Mouse (Mus musculus) hindbrain, embryonic 12.5 days (tissue): ENCODE data around the gene Myo1e. TPM values are rescaled to one million over a fixed set of nuclear protein-coding genes. Genes with fewer than 3 reads are reported as not detected.
A peak's percentile ranks its signal among the peaks of the same experiment; 100 is the strongest.

Experiments used
- ATAC-seq: fragments of 200-750 bp; cut with Nextera tagmentation; 2 replicates; pipeline ENCODE4 v1.8.0; 2017; ENCODE audit warnings: moderate TSS enrichment; ENCODE audit not compliant: low FRiP score
- H3K27ac ChIP-seq: fragments of 300-500 bp; sonication (generic); 2 replicates; pipeline ENCODE4 v1.5.1; 2016; ENCODE audit warnings: mild to moderate bottlenecking
- H3K27me3 ChIP-seq: fragments of 300-500 bp; sonication (generic); 2 replicates; pipeline ENCODE4 v1.6.1; 2016; ENCODE audit warnings: mild to moderate bottlenecking
- H3K36me3 ChIP-seq: fragments of 300-500 bp; sonication (generic); 2 replicates; pipeline ENCODE4 v1.6.1; 2016; ENCODE audit warnings: mild to moderate bottlenecking
- H3K4me1 ChIP-seq: fragments of 300-500 bp; sonication (generic); 2 replicates; pipeline ENCODE4 v1.6.1; 2016
- H3K4me2 ChIP-seq: fragments of 300-500 bp; sonication (generic); replicated peaks from 2 replicates; pipeline ENCODE4 v1.6.1; 2016; ENCODE audit warnings: mild to moderate bottlenecking
- H3K4me3 ChIP-seq: fragments of 300-500 bp; sonication (generic); 2 replicates; pipeline ENCODE4 v1.5.1; 2016; ENCODE audit warnings: mild to moderate bottlenecking
- H3K9ac ChIP-seq: fragments of 300-500 bp; sonication (generic); 2 replicates; pipeline ENCODE4 v1.6.1; 2016; ENCODE audit warnings: mild to moderate bottlenecking, moderate library complexity
- H3K9me3 ChIP-seq: fragments of 300-500 bp; sonication (generic); replicated peaks from 2 replicates; pipeline ENCODE4 v1.6.1; 2016; ENCODE audit warnings: mild to moderate bottlenecking
- WGBS: fragments of 180-500 bp; shearing (Covaris S2); methylation state at CpG from one replicate; pipeline ENCODE4 v1.1.7; 2016; 5-methylcytosine and 5-hydroxymethylcytosine counted together
- polyA plus RNA-seq: library from polyadenylated mRNA; unstranded; fragments of >200 nt; fragmentation: Nextera tagmentation; extraction: Ambion mirVana; gene quantifications from 2 replicates; pipeline ENCODE4 v1.2.1, GENCODE M21; 2016

The Myo1e gene
- polyA plus RNA-seq, 1 experiment from 2014 or later = 16.2 TPM

GRCm38 (mm10) chr9:70261646-70262045 lies 54.5 kb downstream of the Myo1e start:
- no peak overlapping the region for H3K9ac ChIP-seq
- no peaks in the 10 kb centered on the region for H3K27me3 ChIP-seq
- 77% methylated on average over 5 of the region's 5 CpGs for WGBS
- H3K4me2 ChIP-seq = no peak overlapping the region
- no peak overlapping the region for H3K4me3 ChIP-seq
- no peak overlapping the region for H3K27ac ChIP-seq
- ATAC-seq = no peak
- H3K36me3 ChIP-seq = no peaks in the 10 kb centered on the region
- H3K4me1 ChIP-seq = peaks cover 30% of the 10 kb centered on the region
- no peaks in the 10 kb centered on the region for H3K9me3 ChIP-seq

- no peak overlapping the region for H3K4me2 ChIP-seq
- no peaks in the 10 kb centered on the region for H3K27me3 ChIP-seq
- no peak overlapping the region for H3K27ac ChIP-seq
- 71% methylated on average over 8 of the region's 8 CpGs for WGBS
- no peak overlapping the region for H3K4me3 ChIP-seq
- ATAC-seq = no peak
- H3K4me1 ChIP-seq = peaks cover 23% of the 10 kb centered on the region
- no peak overlapping the region for H3K9ac ChIP-seq
- no peaks in the 10 kb centered on the region for H3K36me3 ChIP-seq
- H3K9me3 ChIP-seq = no peaks in the 10 kb centered on the region
Observed at GRCm38 (mm10) chr9:70263134-70263533, 56.0 kb downstream of the Myo1e start.

- Histone ChIP-seq H3K4me2 (no peak overlapping the region), H3K4me1 (peaks cover 21% of the 10 kb centered on the region), H3K27ac (no peak overlapping the region), H3K4me3 (no peak overlapping the region), H3K27me3 (no peaks in the 10 kb centered on the region), H3K9ac (no peak overlapping the region), H3K9me3 (no peaks in the 10 kb centered on the region), H3K36me3 (no peaks in the 10 kb centered on the region)
- no peak for ATAC-seq
- 52% methylated on average over 7 of the region's 7 CpGs for WGBS
Observed at GRCm38 (mm10) chr9:70263735-70264134, 56.6 kb downstream of the Myo1e start.

GRCm38 (mm10) chr9:70265513-70265912 lies 58.4 kb downstream of the Myo1e start:
- 88% methylated on average over 5 of the region's 5 CpGs for WGBS
- peaks cover 28% of the 10 kb centered on the region for H3K4me1 ChIP-seq
- no peaks in the 10 kb centered on the region for H3K27me3 ChIP-seq
- ATAC-seq = no peak
- H3K36me3 ChIP-seq = no peaks in the 10 kb centered on the region
- H3K9ac ChIP-seq = no peak overlapping the region
- H3K27ac ChIP-seq = no peak overlapping the region
- H3K9me3 ChIP-seq = no peaks in the 10 kb centered on the region
- H3K4me2 ChIP-seq = no peak overlapping the region
- H3K4me3 ChIP-seq = no peak overlapping the region

- no peaks in the 10 kb centered on the region for H3K36me3 ChIP-seq
- WGBS = 96% methylated on average over 2 of the region's 2 CpGs
- no peaks in the 10 kb centered on the region for H3K9me3 ChIP-seq
- no peak overlapping the region for H3K4me3 ChIP-seq
- no peaks in the 10 kb centered on the region for H3K27me3 ChIP-seq
- peaks cover 28% of the 10 kb centered on the region for H3K4me1 ChIP-seq
- H3K9ac ChIP-seq = no peak overlapping the region
- H3K4me2 ChIP-seq = no peak overlapping the region
- ATAC-seq = no peak
- no peak overlapping the region for H3K27ac ChIP-seq
Observed at GRCm38 (mm10) chr9:70266186-70266585, 59.0 kb downstream of the Myo1e start.

- H3K4me2 ChIP-seq = no peak overlapping the region
- no peaks in the 10 kb centered on the region for H3K36me3 ChIP-seq
- 95% methylated on average over 5 of the region's 5 CpGs for WGBS
- no peak overlapping the region for H3K9ac ChIP-seq
- no peak overlapping the region for H3K4me3 ChIP-seq
- ATAC-seq = no peak
- no peak overlapping the region for H3K27ac ChIP-seq
- no peaks in the 10 kb centered on the region for H3K9me3 ChIP-seq
- H3K27me3 ChIP-seq = no peaks in the 10 kb centered on the region
- H3K4me1 ChIP-seq = peaks cover 21% of the 10 kb centered on the region
Observed at GRCm38 (mm10) chr9:70267108-70267507, 60.0 kb downstream of the Myo1e start.

- Histone ChIP-seq H3K27me3 (no peaks in the 10 kb centered on the region), H3K36me3 (no peaks in the 10 kb centered on the region), H3K4me2 (no peak overlapping the region), H3K27ac (peak overlapping the region; percentile 14; the same call in 1 of the 2 replicates), H3K9me3 (no peaks in the 10 kb centered on the region), H3K4me3 (no peak overlapping the region), H3K4me1 (peaks cover 7% of the 10 kb centered on the region), H3K9ac (no peak overlapping the region)
- 32% methylated on average over 10 of the region's 10 CpGs for WGBS
- no peak for ATAC-seq
Observed at GRCm38 (mm10) chr9:70269349-70269748, 62.2 kb downstream of the Myo1e start.

- no peak for ATAC-seq
- no peaks in the 10 kb centered on the region for H3K9me3 ChIP-seq
- no peak overlapping the region for H3K9ac ChIP-seq
- no peak overlapping the region for H3K4me2 ChIP-seq
- no peak overlapping the region for H3K27ac ChIP-seq
- H3K4me1 ChIP-seq = peaks cover 7% of the 10 kb centered on the region
- 90% methylated on average over 4 of the region's 4 CpGs for WGBS
- no peak overlapping the region for H3K4me3 ChIP-seq
- no peaks in the 10 kb centered on the region for H3K27me3 ChIP-seq
- no peaks in the 10 kb centered on the region for H3K36me3 ChIP-seq
Observed at GRCm38 (mm10) chr9:70270468-70270867, 63.3 kb downstream of the Myo1e start.

- Histone ChIP-seq H3K9ac (no peak overlapping the region), H3K36me3 (no peaks in the 10 kb centered on the region), H3K4me2 (no peak overlapping the region), H3K9me3 (no peaks in the 10 kb centered on the region), H3K4me1 (peaks cover 7% of the 10 kb centered on the region), H3K4me3 (no peak overlapping the region), H3K27ac (no peak overlapping the region), H3K27me3 (no peaks in the 10 kb centered on the region)
- WGBS = 77% methylated on average over 7 of the region's 7 CpGs
- ATAC-seq = no peak
Observed at GRCm38 (mm10) chr9:70271137-70271536, 64.0 kb downstream of the Myo1e start.

- no peak overlapping the region for H3K4me2 ChIP-seq
Observed at GRCm38 (mm10) chr9:70271631-70272030, 64.5 kb downstream of the Myo1e start.

GRCm38 (mm10) chr9:70274071-70274470 lies 66.9 kb downstream of the Myo1e start:
- peaks cover 5% of the 10 kb centered on the region for H3K4me1 ChIP-seq
- H3K27me3 ChIP-seq = no peaks in the 10 kb centered on the region
- no peaks in the 10 kb centered on the region for H3K9me3 ChIP-seq
- no peaks in the 10 kb centered on the region for H3K36me3 ChIP-seq
- WGBS = 90% methylated on average over 6 of the region's 6 CpGs
- no peak overlapping the region for H3K4me2 ChIP-seq
- no peak for ATAC-seq
- H3K9ac ChIP-seq = no peak overlapping the region
- no peak overlapping the region for H3K27ac ChIP-seq
- H3K4me3 ChIP-seq = no peak overlapping the region

More at GRCm38 (mm10) chr9:70271631-70272030, 64.5 kb downstream of the Myo1e start:
- WGBS = 95% methylated on average over 9 of the region's 9 CpGs
- ATAC-seq = no peak
- Histone ChIP-seq H3K9ac (no peak overlapping the region), H3K27me3 (no peaks in the 10 kb centered on the region), H3K9me3 (no peaks in the 10 kb centered on the region), H3K27ac (no peak overlapping the region), H3K36me3 (no peaks in the 10 kb centered on the region), H3K4me1 (peaks cover 7% of the 10 kb centered on the region), H3K4me3 (no peak overlapping the region)

GRCm38 (mm10) chr9:70274476-70274875 lies 67.3 kb downstream of the Myo1e start:
- no peaks in the 10 kb centered on the region for H3K9me3 ChIP-seq
- no peak overlapping the region for H3K4me2 ChIP-seq
- H3K27ac ChIP-seq = no peak overlapping the region
- no peaks in the 10 kb centered on the region for H3K36me3 ChIP-seq
- peaks cover 1% of the 10 kb centered on the region; the same call in 1 of the 2 replicates for H3K4me1 ChIP-seq
- no peaks in the 10 kb centered on the region for H3K27me3 ChIP-seq
- WGBS = 92% methylated on average over 6 of the region's 6 CpGs
- H3K9ac ChIP-seq = no peak overlapping the region
- no peak for ATAC-seq
- no peak overlapping the region for H3K4me3 ChIP-seq

GRCm38 (mm10) chr9:70274887-70275555 lies 67.9 kb downstream of the Myo1e start:
- Histone ChIP-seq H3K9me3 (no peaks in the 10 kb centered on the region), H3K4me3 (no peak overlapping the region), H3K36me3 (no peaks in the 10 kb centered on the region), H3K4me2 (no peak overlapping the region), H3K27ac (no peak overlapping the region), H3K27me3 (no peaks in the 10 kb centered on the region), H3K9ac (no peak overlapping the region), H3K4me1 (no peaks in the 10 kb centered on the region)
- ATAC-seq = no peak
- 94% methylated on average over 12 of the region's 12 CpGs for WGBS
